In genomic region chr2:102014538-102015113, GRCm38 (mm10) we compare ENCODE assay signal across 26 mouse cellular contexts.
A peak's percentile ranks its signal among the peaks of the same experiment; 100 is the strongest.
DNase-seq lines count a peak whose midpoint lies in the region; ATAC-seq lines count a peak whose summit lies in the region.
"Had no signal": no experiment of that assay in that cellular context is flagged by ENCODE, and none has a peak within 500 bp of the region (broad histone marks: within the 10 kb centered on the region; RNA-seq: fewer than 3 reads in every experiment).

No protein-coding gene starts in this region.

- no peak for ATAC-seq in hindbrain, embryonic 13.5 days (ENCODE audit: low FRiP score)
- ATAC-seq in hindbrain, embryonic 12.5 days (ENCODE audit: low FRiP score), result no peak
- no peak for ATAC-seq in midbrain, embryonic 15.5 days (replicated peaks)
- ATAC-seq in forebrain, embryonic 15.5 days (replicated peaks), result 0 out of 2 replicates have a peak, but pooled peaks have one; percentile 29
- no peak for ATAC-seq in intestine, embryonic 16.5 days
- ATAC-seq: activated CD4-positive, CD25-positive, alpha-beta regulatory T cell, adult 4 months; intestine, embryonic 15.5 days had no signal

- 83% methylated on average over 6 of the region's 6 CpGs for WGBS in hindbrain, embryonic 13.5 days
- WGBS in hindbrain, embryonic 12.5 days, result 84% methylated on average over 6 of the region's 6 CpGs
- WGBS in midbrain, embryonic 10.5 days, result 91% methylated on average over 6 of the region's 6 CpGs
- WGBS in midbrain, embryonic 15.5 days, result 76% methylated on average over 6 of the region's 6 CpGs
- 69% methylated on average over 6 of the region's 6 CpGs for WGBS in forebrain, embryonic 15.5 days
- 89% methylated on average over 6 of the region's 6 CpGs for WGBS in intestine, embryonic 16.5 days

- H3K9ac ChIP-seq in hindbrain, embryonic 13.5 days, result no peak overlapping the region
- H3K9ac ChIP-seq in hindbrain, embryonic 12.5 days, result no peak overlapping the region
- H3K9ac ChIP-seq in midbrain, embryonic 15.5 days, result no peak overlapping the region
- H3K9ac ChIP-seq in forebrain, embryonic 15.5 days (replicated peaks), result no peak overlapping the region
- H3K9ac ChIP-seq in intestine, embryonic 16.5 days (ENCODE audit: low read depth, low read length), result no peak overlapping the region
- H3K9ac ChIP-seq: embryonic facial prominence, embryonic 12.5 days; heart, embryonic 15.5 days; hindbrain, embryonic 15.5 days; intestine, embryonic 15.5 days; limb, embryonic 13.5 days; lung, embryonic 15.5 days; neural tube, embryonic 13.5 days had no signal

- peaks cover 20% of the 10 kb centered on the region for H3K4me1 ChIP-seq in hindbrain, embryonic 13.5 days (replicated peaks)
- peaks cover 16% of the 10 kb centered on the region for H3K4me1 ChIP-seq in hindbrain, embryonic 12.5 days
- H3K4me1 ChIP-seq in midbrain, embryonic 10.5 days, result peaks cover 6% of the 10 kb centered on the region; the same call in 1 of the 2 replicates
- no peaks in the 10 kb centered on the region for H3K4me1 ChIP-seq in midbrain, embryonic 15.5 days
- H3K4me1 ChIP-seq in forebrain, embryonic 15.5 days, result peaks cover 9% of the 10 kb centered on the region
- H3K4me1 ChIP-seq in intestine, embryonic 16.5 days (ENCODE audit: control insufficient read depth, insufficient read depth, low read length), result 0 out of 2 replicates have a peak, but pooled peaks cover 2% of the 10 kb centered on the region
- H3K4me1 ChIP-seq: intestine, embryonic 15.5 days had no signal

- no peaks in the 10 kb centered on the region for H3K27me3 ChIP-seq in hindbrain, embryonic 13.5 days
- no peaks in the 10 kb centered on the region for H3K27me3 ChIP-seq in hindbrain, embryonic 12.5 days
- no peaks in the 10 kb centered on the region for H3K27me3 ChIP-seq in midbrain, embryonic 10.5 days (ENCODE audit: low read depth, poor library complexity, severe bottlenecking)
- H3K27me3 ChIP-seq in midbrain, embryonic 15.5 days (replicated peaks), result no peaks in the 10 kb centered on the region
- H3K27me3 ChIP-seq in forebrain, embryonic 15.5 days, result no peaks in the 10 kb centered on the region
- H3K27me3 ChIP-seq in intestine, embryonic 16.5 days (replicated peaks; ENCODE audit: control insufficient read depth, insufficient read depth, low read length), result no peaks in the 10 kb centered on the region
- H3K27me3 ChIP-seq: embryonic facial prominence, embryonic 12.5 days; heart, embryonic 15.5 days; hindbrain, embryonic 15.5 days; intestine, embryonic 15.5 days; limb, embryonic 13.5 days; lung, embryonic 15.5 days; neural tube, embryonic 13.5 days had no signal

- no peak overlapping the region for H3K4me2 ChIP-seq in hindbrain, embryonic 13.5 days
- no peak overlapping the region for H3K4me2 ChIP-seq in hindbrain, embryonic 12.5 days (replicated peaks)
- H3K4me2 ChIP-seq in midbrain, embryonic 15.5 days, result no peak overlapping the region
- no peak overlapping the region for H3K4me2 ChIP-seq in forebrain, embryonic 15.5 days (replicated peaks)
- H3K4me2 ChIP-seq in intestine, embryonic 16.5 days (ENCODE audit: low read depth, low read length), result no peak overlapping the region
- H3K4me2 ChIP-seq: embryonic facial prominence, embryonic 12.5 days; heart, embryonic 15.5 days; hindbrain, embryonic 15.5 days; intestine, embryonic 15.5 days; limb, embryonic 13.5 days; liver, embryonic 11.5 days; lung, embryonic 15.5 days; neural tube, embryonic 13.5 days had no signal

- H3K36me3 ChIP-seq in hindbrain, embryonic 13.5 days, result no peaks in the 10 kb centered on the region
- H3K36me3 ChIP-seq in hindbrain, embryonic 12.5 days, result 0 out of 2 replicates have a peak, but pooled peaks cover 2% of the 10 kb centered on the region
- peaks cover 5% of the 10 kb centered on the region; the same call in 1 of the 2 replicates for H3K36me3 ChIP-seq in midbrain, embryonic 10.5 days
- H3K36me3 ChIP-seq in midbrain, embryonic 15.5 days (replicated peaks), result no peaks in the 10 kb centered on the region
- peaks cover 4% of the 10 kb centered on the region; the same call in 1 of the 2 replicates for H3K36me3 ChIP-seq in forebrain, embryonic 15.5 days
- no peaks in the 10 kb centered on the region for H3K36me3 ChIP-seq in intestine, embryonic 16.5 days (ENCODE audit: control insufficient read depth, insufficient read depth, low read length)
- H3K36me3 ChIP-seq: embryonic facial prominence, embryonic 12.5 days; heart, embryonic 10.5 days; heart, embryonic 15.5 days; hindbrain, embryonic 15.5 days; intestine, embryonic 15.5 days; lung, embryonic 15.5 days; neural tube, embryonic 13.5 days had no signal

- DNase-seq in midbrain, embryonic 10.5 days (ENCODE audit: low spot score), result no peak
- DNase-seq in brain, adult 2 months (ENCODE audit: low read depth, low spot score), result peak; percentile 72
- DNase-seq in cerebellum, adult 11 months, result no peak
- DNase-seq: adrenal gland, adult 8-10 months; B cell, adult 2 months; cerebellum, adult 11-12 months; cerebellum, adult 9-11 months; embryo, embryonic 11 days; gastrocnemius, postnatal 14 days; kidney, postnatal 10 days; layer of hippocampus, adult 9-11 months had no signal

- H3K27ac ChIP-seq in hindbrain, embryonic 13.5 days, result 0 out of 2 replicates have a peak overlapping the region, but pooled peaks have one; percentile 13
- no peak overlapping the region for H3K27ac ChIP-seq in hindbrain, embryonic 12.5 days
- peak overlapping the region; percentile 42; the same call in 1 of the 2 replicates for H3K27ac ChIP-seq in midbrain, embryonic 10.5 days (replicated peaks)
- H3K27ac ChIP-seq in midbrain, embryonic 15.5 days, result no peak overlapping the region
- 0 out of 2 replicates have a peak overlapping the region, but pooled peaks have one; percentile 5 for H3K27ac ChIP-seq in forebrain, embryonic 15.5 days (replicated peaks)
- H3K27ac ChIP-seq in intestine, embryonic 16.5 days (ENCODE audit: low read length), result no peak overlapping the region
- H3K27ac ChIP-seq: embryonic facial prominence, embryonic 12.5 days; heart, embryonic 10.5 days; heart, embryonic 15.5 days; hindbrain, embryonic 15.5 days; intestine, embryonic 15.5 days; limb, embryonic 13.5 days; lung, embryonic 15.5 days; neural tube, embryonic 13.5 days had no signal

- no peak overlapping the region for H3K4me3 ChIP-seq in hindbrain, embryonic 13.5 days
- no peak overlapping the region for H3K4me3 ChIP-seq in hindbrain, embryonic 12.5 days
- H3K4me3 ChIP-seq in midbrain, embryonic 10.5 days, result no peak overlapping the region
- H3K4me3 ChIP-seq in midbrain, embryonic 15.5 days, result no peak overlapping the region
- H3K4me3 ChIP-seq in forebrain, embryonic 15.5 days, result no peak overlapping the region
- no peak overlapping the region for H3K4me3 ChIP-seq in intestine, embryonic 16.5 days (ENCODE audit: low read length)
- H3K4me3 ChIP-seq: embryonic facial prominence, embryonic 12.5 days; heart, embryonic 10.5 days; heart, embryonic 15.5 days; hindbrain, embryonic 15.5 days; intestine, embryonic 15.5 days; limb, embryonic 13.5 days; lung, embryonic 15.5 days; neural tube, embryonic 13.5 days had no signal

- H3K9me3 ChIP-seq in hindbrain, embryonic 13.5 days, result no peaks in the 10 kb centered on the region
- no peaks in the 10 kb centered on the region for H3K9me3 ChIP-seq in hindbrain, embryonic 12.5 days (replicated peaks)
- H3K9me3 ChIP-seq in midbrain, embryonic 10.5 days (replicated peaks), result no peaks in the 10 kb centered on the region
- H3K9me3 ChIP-seq in midbrain, embryonic 15.5 days, result no peaks in the 10 kb centered on the region
- H3K9me3 ChIP-seq in forebrain, embryonic 15.5 days, result no peaks in the 10 kb centered on the region
- no peaks in the 10 kb centered on the region for H3K9me3 ChIP-seq in intestine, embryonic 16.5 days (ENCODE audit: control insufficient read depth, low read length)
- H3K9me3 ChIP-seq: embryonic facial prominence, embryonic 12.5 days; heart, embryonic 10.5 days; heart, embryonic 15.5 days; hindbrain, embryonic 15.5 days; intestine, embryonic 15.5 days; limb, embryonic 13.5 days; lung, embryonic 15.5 days; neural tube, embryonic 13.5 days had no signal

Comparison
In these comparisons a context has a peak if more than half of its experiments do, and no peak if none do; other contexts are left out.
1. H3K27ac ChIP-seq: peak in hindbrain, embryonic 13.5 days (single experiment), midbrain, embryonic 10.5 days (single experiment) and forebrain, embryonic 15.5 days (single experiment); none in hindbrain, embryonic 12.5 days (single experiment), midbrain, embryonic 15.5 days (single experiment) and intestine, embryonic 16.5 days (single experiment).